Mouse (Mus musculus) midbrain, embryonic 11.5 days (tissue): ENCODE measurements at regions not wholly inside any gene's neighbourhood (a gene's known extent, or its start where the extent isn't known, plus 50 kb on each side); places are given as distances from the start of the nearest gene placed in this dataset.

Experiments used
- ATAC-seq: fragments of 200-750 bp; cut with Nextera tagmentation; 2 replicates; pipeline ENCODE4 v1.8.0; 2017; ENCODE audit warnings: moderate TSS enrichment, moderate library complexity; ENCODE audit not compliant: low FRiP score
- DNase-seq: peaks from one replicate; pipeline ENCODE4 v3.0.0; 2015; ENCODE audit warnings: low spot score; ENCODE audit errors: missing footprints
- H3K27ac ChIP-seq: fragments of 300-500 bp; sonication (generic); 2 replicates; pipeline ENCODE4 v1.5.1; 2014; ENCODE audit warnings: low read depth, low read length
- H3K27me3 ChIP-seq: fragments of 300-500 bp; sonication (generic); 2 replicates; pipeline ENCODE4 v1.6.1; 2014; ENCODE audit warnings: mild to moderate bottlenecking, low read length, moderate library complexity, mixed read lengths; ENCODE audit not compliant: control insufficient read depth, insufficient read depth
- H3K36me3 ChIP-seq: fragments of 300-500 bp; sonication (generic); 2 replicates; pipeline ENCODE4 v1.6.1; 2014; ENCODE audit warnings: mild to moderate bottlenecking, low read length, moderate library complexity, mixed read lengths; ENCODE audit not compliant: control insufficient read depth, insufficient read depth
- H3K4me1 ChIP-seq: fragments of 300-500 bp; sonication (generic); 2 replicates; pipeline ENCODE4 v1.6.1; 2014; ENCODE audit warnings: low read length; ENCODE audit not compliant: control insufficient read depth, insufficient read depth
- H3K4me2 ChIP-seq: fragments of 300-500 bp; sonication (generic); 2 replicates; pipeline ENCODE4 v1.6.1; 2014; ENCODE audit warnings: mild to moderate bottlenecking, moderate library complexity
- H3K4me3 ChIP-seq: fragments of 300-500 bp; sonication (generic); 2 replicates; pipeline ENCODE4 v1.5.1; 2014; ENCODE audit warnings: low read depth, low read length
- H3K9ac ChIP-seq: fragments of 300-500 bp; sonication (generic); 2 replicates; pipeline ENCODE4 v1.6.1; 2014; ENCODE audit warnings: low read length
- H3K9me3 ChIP-seq: fragments of 300-500 bp; sonication (generic); 2 replicates; pipeline ENCODE4 v1.6.1; 2016; ENCODE audit warnings: low read length; ENCODE audit not compliant: control insufficient read depth
- WGBS: fragments of 180-500 bp; shearing (Covaris S2); extraction: QIAGEN DNeasy Blood & Tissue Kit; methylation state at CpG from one replicate; pipeline ENCODE4 v1.1.7; 2014; 5-methylcytosine and 5-hydroxymethylcytosine counted together

DNA sequence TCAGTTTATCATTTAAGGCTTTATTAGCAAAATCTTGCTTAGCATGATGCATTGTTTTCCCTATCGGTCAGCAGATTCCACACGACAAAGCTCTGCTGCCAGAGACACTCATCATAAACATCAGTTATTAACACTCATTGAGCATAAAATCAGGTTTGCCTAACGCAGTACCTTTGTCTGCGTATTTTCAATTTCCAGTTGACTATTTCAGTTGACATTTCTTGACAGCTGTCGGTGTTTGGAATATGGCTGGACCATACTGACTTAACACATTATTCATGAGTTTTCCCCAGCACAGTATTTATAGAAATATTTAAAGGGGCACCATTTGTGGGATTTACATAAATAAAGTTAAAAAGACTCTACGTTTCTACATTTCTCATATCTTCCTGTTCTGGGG, 972.7 kb upstream of the Lcorl start:
- DNase-seq (no peak), ATAC-seq (no peak)
- H3K4me1 ChIP-seq = peaks cover 11% of the 10 kb centered on the region; the same call in 1 of the 2 replicates
- H3K9me3 ChIP-seq = no peaks in the 10 kb centered on the region
- H3K27me3 ChIP-seq = peaks cover 25% of the 10 kb centered on the region
- no peak overlapping the region for H3K4me3 ChIP-seq
- H3K27ac ChIP-seq = no peak overlapping the region
- H3K4me2 ChIP-seq = no peak overlapping the region
- H3K36me3 ChIP-seq = no peaks in the 10 kb centered on the region
- 61% methylated on average over 6 of the region's 6 CpGs for WGBS
- no peak overlapping the region for H3K9ac ChIP-seq

DNA sequence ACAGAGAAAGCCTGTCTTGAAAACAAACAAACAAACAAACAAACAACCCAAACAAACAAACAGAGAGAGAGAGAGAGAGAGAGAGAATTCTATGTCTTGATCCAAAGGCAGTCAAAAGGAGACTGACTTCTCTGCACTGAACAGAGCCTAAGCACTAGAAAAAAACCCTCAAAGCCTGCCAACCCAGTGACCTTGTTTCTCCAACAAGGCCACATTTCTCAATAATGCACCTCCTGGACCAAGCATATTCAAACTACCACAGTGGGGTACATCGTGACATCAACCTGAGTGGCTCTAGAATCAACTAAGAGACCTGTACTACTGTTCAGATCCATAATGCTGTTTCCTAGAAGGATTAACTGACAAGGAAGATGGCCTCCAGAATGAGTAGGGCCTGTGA, 969.0 kb upstream of the Lcorl start:
- DNase-seq (no peak), ATAC-seq (no peak)
- Histone ChIP-seq H3K4me1 (peaks cover 10% of the 10 kb centered on the region; the same call in 1 of the 2 replicates), H3K4me2 (no peak overlapping the region), H3K4me3 (no peak overlapping the region), H3K9me3 (no peaks in the 10 kb centered on the region), H3K27ac (no peak overlapping the region), H3K9ac (no peak overlapping the region), H3K36me3 (no peaks in the 10 kb centered on the region), H3K27me3 (peaks cover 21% of the 10 kb centered on the region)
- WGBS = 84% methylated on average over 1 of the region's 1 CpGs

DNA sequence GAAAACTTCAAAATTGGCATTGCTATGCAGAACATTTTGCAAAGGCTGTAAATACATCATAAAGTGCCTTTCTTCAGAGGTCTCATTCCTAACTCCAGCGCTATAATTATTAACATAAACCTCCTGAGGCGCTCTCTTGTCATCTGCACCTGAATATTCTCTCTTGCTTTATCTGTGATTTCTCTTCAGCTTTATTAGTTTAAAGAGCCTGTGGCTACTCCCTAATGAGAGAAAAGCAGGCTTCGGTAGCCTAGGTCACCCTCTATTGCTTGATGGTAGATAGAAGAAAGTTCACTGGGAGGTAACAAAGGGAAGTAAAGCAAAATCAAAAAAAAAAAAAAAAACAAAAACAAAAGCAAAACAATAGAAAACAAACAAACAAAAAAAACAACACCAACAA, 967.5 kb upstream of the Lcorl start:
- no peak overlapping the region for H3K4me3 ChIP-seq
- no peak overlapping the region for H3K27ac ChIP-seq
- H3K4me2 ChIP-seq = no peak overlapping the region
- peaks cover 21% of the 10 kb centered on the region for H3K27me3 ChIP-seq
- H3K4me1 ChIP-seq = peaks cover 5% of the 10 kb centered on the region; the same call in 1 of the 2 replicates
- DNase-seq = no peak
- ATAC-seq = no peak
- H3K36me3 ChIP-seq = no peaks in the 10 kb centered on the region
- H3K9ac ChIP-seq = no peak overlapping the region
- WGBS = 71% methylated on average over 3 of the region's 3 CpGs
- H3K9me3 ChIP-seq = no peaks in the 10 kb centered on the region

DNA sequence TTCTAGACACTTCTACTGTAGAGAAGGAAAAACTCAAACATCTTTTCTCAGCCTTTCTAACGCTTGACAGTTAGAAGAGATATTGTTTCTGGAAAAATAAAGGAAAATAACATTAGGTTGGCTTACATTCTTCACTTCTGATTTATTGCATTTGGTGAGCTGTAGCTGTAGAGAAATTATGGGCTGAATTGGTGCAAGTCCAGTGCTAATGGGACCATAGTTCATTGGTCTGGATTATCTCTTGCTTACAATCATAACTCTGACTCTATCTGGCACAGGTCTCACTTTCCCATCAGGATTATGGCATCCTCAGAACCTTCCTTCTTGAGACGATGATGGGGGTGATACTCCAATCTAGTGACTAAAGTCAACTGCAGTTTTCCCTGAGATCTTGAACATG, 937.7 kb upstream of the Lcorl start:
- peaks cover 2% of the 10 kb centered on the region; the same call in 1 of the 2 replicates for H3K4me1 ChIP-seq
- no peaks in the 10 kb centered on the region for H3K27me3 ChIP-seq
- H3K27ac ChIP-seq = no peak overlapping the region
- no peak overlapping the region for H3K4me2 ChIP-seq
- H3K9me3 ChIP-seq = no peaks in the 10 kb centered on the region
- no peak overlapping the region for H3K9ac ChIP-seq
- no peaks in the 10 kb centered on the region for H3K36me3 ChIP-seq
- no peak for DNase-seq
- WGBS = 94% methylated on average over 2 of the region's 2 CpGs
- H3K4me3 ChIP-seq = no peak overlapping the region
- ATAC-seq = no peak

DNA sequence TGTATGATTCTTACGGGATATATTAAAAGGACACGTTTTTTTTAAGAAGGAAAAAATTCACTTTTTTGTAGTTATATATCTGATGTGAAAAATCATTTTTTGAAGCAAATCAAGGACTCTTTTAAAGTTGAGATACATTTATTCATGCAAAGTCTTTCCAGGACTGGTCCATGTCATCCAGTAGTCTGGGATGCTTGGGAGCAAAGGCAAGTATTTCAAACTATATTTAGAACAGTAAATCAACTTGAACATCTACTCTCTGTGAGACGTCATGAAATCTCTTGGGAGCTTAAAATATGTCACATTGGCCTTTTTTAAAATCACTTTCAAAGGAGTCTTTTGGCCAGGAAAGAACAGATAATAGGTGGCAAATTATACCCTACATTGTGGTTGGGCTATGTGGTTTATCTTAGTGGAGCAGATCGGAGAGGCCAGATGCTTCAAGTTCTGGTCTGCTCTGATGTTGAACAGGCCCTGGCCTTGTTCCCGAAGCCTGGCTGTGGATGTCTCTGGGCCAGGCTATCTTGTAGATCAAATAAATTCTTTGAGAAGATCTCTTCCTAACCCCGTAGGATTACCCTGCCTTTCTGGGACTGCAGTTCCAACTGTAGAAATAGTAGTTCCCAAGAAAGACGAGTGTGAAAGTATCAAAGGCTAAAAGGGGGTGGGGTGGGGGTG, 936.8 kb upstream of the Lcorl start:
- no peak overlapping the region for H3K4me2 ChIP-seq
- H3K9ac ChIP-seq = no peak overlapping the region
- 88% methylated on average over 7 of the region's 7 CpGs for WGBS
- no peak for ATAC-seq
- no peak overlapping the region for H3K4me3 ChIP-seq
- no peaks in the 10 kb centered on the region for H3K27me3 ChIP-seq
- DNase-seq = no peak
- no peaks in the 10 kb centered on the region for H3K9me3 ChIP-seq
- H3K4me1 ChIP-seq = peaks cover 2% of the 10 kb centered on the region; the same call in 1 of the 2 replicates
- H3K36me3 ChIP-seq = no peaks in the 10 kb centered on the region
- H3K27ac ChIP-seq = no peak overlapping the region

DNA sequence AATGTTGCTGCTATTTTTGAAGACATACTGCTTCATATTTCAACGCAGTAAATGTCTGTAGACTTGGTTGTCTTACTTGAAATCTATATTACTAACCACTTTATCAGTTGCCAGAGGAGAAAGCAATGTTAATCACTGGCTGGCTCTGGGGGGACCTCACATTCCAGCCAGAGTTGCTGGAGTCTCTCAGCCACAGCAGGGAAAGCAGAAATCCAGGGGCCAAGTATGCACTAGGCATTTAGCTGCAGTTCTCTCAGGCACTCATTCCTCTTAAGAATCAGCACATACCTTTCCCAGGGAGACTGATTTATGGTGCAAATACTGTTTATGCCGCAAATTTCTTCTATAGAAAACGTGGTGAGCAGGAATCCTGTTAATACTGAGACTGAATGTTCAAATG, 933.6 kb upstream of the Lcorl start:
- Histone ChIP-seq H3K36me3 (no peaks in the 10 kb centered on the region), H3K9ac (no peak overlapping the region), H3K4me1 (0 out of 2 replicates have a peak, but pooled peaks cover 2% of the 10 kb centered on the region), H3K27ac (no peak overlapping the region), H3K4me3 (no peak overlapping the region), H3K9me3 (no peaks in the 10 kb centered on the region), H3K4me2 (no peak overlapping the region), H3K27me3 (no peaks in the 10 kb centered on the region)
- 61% methylated on average over 3 of the region's 3 CpGs for WGBS
- DNase-seq (no peak), ATAC-seq (no peak)

DNA sequence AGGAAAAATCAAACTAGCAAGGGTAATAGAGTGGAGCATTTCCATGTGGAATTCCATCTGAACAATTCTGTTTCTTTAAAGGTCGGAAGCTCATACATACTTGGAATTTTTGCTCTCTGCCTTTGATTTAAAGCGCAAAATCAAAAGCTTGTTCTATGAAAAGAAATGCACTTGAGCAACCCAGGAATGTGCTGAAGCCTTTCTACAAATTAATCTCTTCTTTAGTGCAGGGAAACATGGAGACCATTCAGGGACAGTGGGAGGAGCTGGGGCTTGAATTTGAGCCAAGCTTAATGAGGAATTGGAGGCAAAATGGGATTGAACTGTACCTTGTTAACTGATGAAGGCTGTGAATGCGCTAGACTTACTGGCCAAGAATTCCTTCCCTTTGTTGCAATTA, 933.1 kb upstream of the Lcorl start:
- H3K27ac ChIP-seq = no peak overlapping the region
- 32% methylated on average over 3 of the region's 3 CpGs for WGBS
- 0 out of 2 replicates have a peak, but pooled peaks cover 2% of the 10 kb centered on the region for H3K4me1 ChIP-seq
- DNase-seq (no peak), ATAC-seq (peak; percentile 66; the same call in 1 of the 2 replicates)
- no peak overlapping the region for H3K4me2 ChIP-seq
- no peaks in the 10 kb centered on the region for H3K9me3 ChIP-seq
- no peaks in the 10 kb centered on the region for H3K36me3 ChIP-seq
- no peak overlapping the region for H3K9ac ChIP-seq
- H3K27me3 ChIP-seq = no peaks in the 10 kb centered on the region
- no peak overlapping the region for H3K4me3 ChIP-seq

DNA sequence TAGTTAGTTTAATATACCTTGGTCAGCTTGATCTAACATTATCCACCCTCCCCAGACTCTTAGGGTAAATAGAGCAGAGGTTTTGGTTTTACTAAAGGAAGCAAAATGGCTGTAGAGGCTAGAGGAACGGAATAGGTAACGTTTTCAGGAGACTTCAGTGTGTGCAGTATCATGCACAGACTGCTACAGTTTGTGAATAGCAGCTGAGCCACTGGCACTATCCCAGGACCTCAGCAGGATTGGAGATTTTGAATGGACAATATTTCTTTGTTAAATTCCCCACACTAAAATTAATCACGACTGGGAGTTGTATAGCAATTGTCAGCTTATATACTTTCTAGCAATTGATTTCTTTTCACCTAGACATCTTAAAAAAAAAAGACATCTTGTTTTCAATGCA, 929.7 kb upstream of the Lcorl start:
- Histone ChIP-seq H3K9me3 (no peaks in the 10 kb centered on the region), H3K36me3 (no peaks in the 10 kb centered on the region), H3K4me3 (no peak overlapping the region), H3K4me2 (no peak overlapping the region), H3K27ac (no peak overlapping the region), H3K27me3 (no peaks in the 10 kb centered on the region), H3K9ac (no peak overlapping the region), H3K4me1 (0 out of 2 replicates have a peak, but pooled peaks cover 2% of the 10 kb centered on the region)
- DNase-seq (no peak), ATAC-seq (no peak)
- 70% methylated on average over 3 of the region's 3 CpGs for WGBS

DNA sequence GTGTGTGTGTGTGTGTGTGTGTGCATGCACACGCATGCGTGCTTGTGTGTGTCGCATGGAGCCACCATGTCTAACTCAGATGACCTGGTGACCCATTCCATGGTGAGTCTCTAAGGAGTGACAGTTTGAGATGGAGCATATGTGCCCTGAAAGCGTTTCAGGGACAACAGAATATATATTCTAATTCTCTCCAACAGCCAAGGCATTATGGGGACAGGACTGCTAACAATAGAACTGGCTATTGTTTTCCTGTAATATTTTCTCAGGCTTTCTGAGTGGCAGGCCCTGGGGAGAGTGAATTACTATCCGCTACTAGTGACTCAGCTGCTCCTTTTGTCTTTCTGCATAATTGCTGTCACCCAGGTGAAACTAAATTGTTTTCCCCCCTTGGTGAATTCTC, 898.7 kb upstream of the Lcorl start:
- H3K27me3 ChIP-seq = no peaks in the 10 kb centered on the region
- H3K9me3 ChIP-seq = no peaks in the 10 kb centered on the region
- H3K27ac ChIP-seq = no peak overlapping the region
- no peaks in the 10 kb centered on the region for H3K36me3 ChIP-seq
- no peak overlapping the region for H3K4me2 ChIP-seq
- no peak for DNase-seq
- H3K4me3 ChIP-seq = no peak overlapping the region
- H3K4me1 ChIP-seq = peaks cover 5% of the 10 kb centered on the region; the same call in 1 of the 2 replicates
- ATAC-seq = peak; percentile 76
- H3K9ac ChIP-seq = no peak overlapping the region
- WGBS = 52% methylated on average over 5 of the region's 5 CpGs
